ENCODE assay signal across 1 mouse cellular context in genomic region chr1:152904469-152904868, GRCm38 (mm10).
TF ChIP-seq lines count a peak whose summit lies in the region.

No protein-coding gene starts in this region.

TF ChIP-seq in CH12.LX, 34 proteins besides CTCF, POLR2A, EP300 and RAD21 (continued from another document):
- peak; percentile 74 for TF ChIP-seq NELFE (IDR thresholded peaks at IDR 0.05; ENCODE audit: low read depth, low read length)
- TF ChIP-seq JUND (conservative IDR thresholded peaks at IDR 0.05; ENCODE audit: low read depth, low read length), result no peak; the same call in 1 of the 2 replicates
- 0 out of 2 replicates have a peak, but pooled peaks have one; percentile 53 for TF ChIP-seq TCF12 (IDR thresholded peaks at IDR 0.05; ENCODE audit: low read depth, low read length)
- TF ChIP-seq ELF1 (IDR thresholded peaks at IDR 0.05; ENCODE audit: low read depth, low read length), result peak; percentile 16; the same call in 1 of the 2 replicates
- no peak for TF ChIP-seq E2F4 (IDR thresholded peaks at IDR 0.05; ENCODE audit: insufficient replicate concordance, low read depth, low read length)
- TF ChIP-seq IRF4 (IDR thresholded peaks at IDR 0.05; ENCODE audit: low read depth, low read length), result peak; percentile 69; the same call in 1 of the 2 replicates
- no peak for TF ChIP-seq ZKSCAN1 (IDR thresholded peaks at IDR 0.05; ENCODE audit: borderline replicate concordance, low read depth, low read length)
- peak; percentile 69 for TF ChIP-seq BHLHE40 (IDR thresholded peaks at IDR 0.05; ENCODE audit: low read depth, low read length)
- peak; percentile 74 for TF ChIP-seq ETS1 (conservative IDR thresholded peaks at IDR 0.05; ENCODE audit: low read depth, low read length)
- TF ChIP-seq TBP (conservative IDR thresholded peaks at IDR 0.05; ENCODE audit: low read depth, low read length), result 0 out of 2 replicates have a peak, but pooled peaks have one; percentile 57
- peak; percentile 70 for TF ChIP-seq SMC3 (IDR thresholded peaks at IDR 0.05; ENCODE audit: low read depth, low read length)
- no peak for TF ChIP-seq UBTF (IDR thresholded peaks at IDR 0.05; ENCODE audit: low read depth, low read length)
- no peak for TF ChIP-seq USF2 (conservative IDR thresholded peaks at IDR 0.05; ENCODE audit: low read depth, low read length)
- peak; percentile 49 for TF ChIP-seq GABPA (IDR thresholded peaks at IDR 0.05; ENCODE audit: insufficient replicate concordance, low read depth, low read length)
- peak; percentile 89 for TF ChIP-seq MAX (IDR thresholded peaks at IDR 0.05; ENCODE audit: low read length)
- TF ChIP-seq KAT2A (IDR thresholded peaks at IDR 0.05; ENCODE audit: insufficient replicate concordance, low read length), result no peak
- TF ChIP-seq CHD2 (IDR thresholded peaks at IDR 0.05; ENCODE audit: low read length), result no peak
- TF ChIP-seq ZNF384 (IDR thresholded peaks at IDR 0.05; ENCODE audit: low read depth, low read length), result peak; percentile 13; the same call in 1 of the 2 replicates
- TF ChIP-seq CHD1 (IDR thresholded peaks at IDR 0.05; ENCODE audit: low read depth, low read length), result no peak
- TF ChIP-seq MXI1 (IDR thresholded peaks at IDR 0.05; ENCODE audit: low read depth, low read length), result peak; percentile 93
- TF ChIP-seq MYC (IDR thresholded peaks at IDR 0.05; ENCODE audit: low read depth, low read length), result peak; percentile 91; the same call in 1 of the 2 replicates
- TF ChIP-seq PAX5 (IDR thresholded peaks at IDR 0.05; ENCODE audit: low read length), result no peak
- peak; percentile 52; the same call in 1 of the 2 replicates for TF ChIP-seq MEF2A (IDR thresholded peaks at IDR 0.05; ENCODE audit: borderline replicate concordance, low read depth, low read length)
- no peak for TF ChIP-seq RCOR1 (conservative IDR thresholded peaks at IDR 0.05; ENCODE audit: low read depth, low read length)
